In genomic region chr2:148751893-148752813, GRCm38 (mm10) we compare ENCODE assay signal across 8 mouse cellular contexts. TPM values are rescaled to one million over a fixed set of nuclear protein-coding genes. Genes with fewer than 3 reads are reported as not detected.
DNase-seq lines count a peak whose midpoint lies in the region; ATAC-seq and TF ChIP-seq lines count a peak whose summit lies in the region.

No protein-coding gene starts in this region.

- ATAC-seq in common myeloid progenitor, adult 5-6 weeks (replicated peaks; ENCODE audit: low read depth, poor library complexity, severe bottlenecking): peak; percentile 93
- ATAC-seq in megakaryocyte, adult 5-6 weeks (ENCODE audit: poor library complexity, severe bottlenecking): peak; percentile 89

- peak overlapping the region; percentile 65 for H3K27ac ChIP-seq in gastrocnemius, adult 2 months

- TF ChIP-seq CTCF in gastrocnemius, adult 2 months (IDR thresholded peaks at IDR 0.05): peak; percentile 76

- H3K4me3 ChIP-seq in gastrocnemius, adult 2 months: peak overlapping the region; percentile 78

- intact Hi-C loops in gastrocnemius, adult 2 months (cut with DNase I): loop anchor here (5.0 to 10.0 kb wide), 5 partner anchors 70 to 947 kb away; partner anchors contain the start of gene Gzf1

- DNase-seq in adipocyte (ENCODE audit: low spot score): peak; percentile 95
- peak; percentile 65 for DNase-seq in gastrocnemius, adult 2 months
- peak; percentile 90 for DNase-seq in induced T-regulatory cell, adult 2 months (ENCODE audit: low read depth)
- DNase-seq in left cerebral cortex, adult 8-10 months (ENCODE audit: low spot score in 2 of 2): peak; percentile 45 to 51
- DNase-seq in right cerebral cortex, adult 18-20 months: peak; percentile 84
- peak; percentile 55 to 56 for DNase-seq in urinary bladder, postnatal 36 days (ENCODE audit: low spot score in 2 of 2)

RNA-seq across cellular contexts. Expression of gene Cstl1, which starts 2.0 kb away (rescaled TPM):
- not detected in 2 replicates for total RNA-seq in common myeloid progenitor, adult 5-6 weeks (2017)
- not detected for total RNA-seq in gastrocnemius, adult 2 months (2021)
- under 1 TPM in 1 of 4 experiments, not detected in 3; 0.78 TPM for total RNA-seq in left cerebral cortex, adult 8-10 months (2022)
- total RNA-seq in megakaryocyte, adult 5-6 weeks (2015): not detected in 2 replicates
- total RNA-seq in megakaryocyte, adult 5-6 weeks (2017): not detected in 2 replicates

RNA-seq across cellular contexts. Expression of gene Cst11, which starts 19.1 kb away (rescaled TPM):
- not detected in 2 replicates for total RNA-seq in common myeloid progenitor, adult 5-6 weeks (2017)
- total RNA-seq in gastrocnemius, adult 2 months (2021): not detected
- not detected for total RNA-seq in left cerebral cortex, adult 8-10 months (2022)
- total RNA-seq in megakaryocyte, adult 5-6 weeks (2015): not detected in 2 replicates
- total RNA-seq in megakaryocyte, adult 5-6 weeks (2017): not detected in 2 replicates

RNA-seq across cellular contexts. Expression of gene Napb, which starts 19.9 kb away (rescaled TPM):
- 1.1 and 2.1 TPM in 2 replicates for total RNA-seq in common myeloid progenitor, adult 5-6 weeks (2017)
- total RNA-seq in gastrocnemius, adult 2 months (2021): 1 to 10 TPM; 4.3 to 6.2 TPM
- 100 to 1,000 TPM; 311 to 359 (median 347) TPM for total RNA-seq in left cerebral cortex, adult 8-10 months (2022)
- total RNA-seq in megakaryocyte, adult 5-6 weeks (2015): 0.36 and 0.57 TPM in 2 replicates
- total RNA-seq in megakaryocyte, adult 5-6 weeks (2017): 0.29 and 0.53 TPM in 2 replicates

RNA-seq across cellular contexts. Expression of gene 8030411F24Rik, which starts 29.7 kb away (rescaled TPM):
- total RNA-seq in common myeloid progenitor, adult 5-6 weeks (2017): not detected in 2 replicates
- total RNA-seq in gastrocnemius, adult 2 months (2021): not detected
- not detected for total RNA-seq in left cerebral cortex, adult 8-10 months (2022)
- total RNA-seq in megakaryocyte, adult 5-6 weeks (2015): not detected in 2 replicates
- not detected in 2 replicates for total RNA-seq in megakaryocyte, adult 5-6 weeks (2017)

RNA-seq across cellular contexts. Expression of gene Cst12, which starts 37.0 kb away (rescaled TPM):
- total RNA-seq in common myeloid progenitor, adult 5-6 weeks (2017): not detected in 2 replicates
- not detected for total RNA-seq in gastrocnemius, adult 2 months (2021)
- 1 to 10 TPM; 4.9 to 9.9 (median 7.6) TPM for total RNA-seq in left cerebral cortex, adult 8-10 months (2022)
- total RNA-seq in megakaryocyte, adult 5-6 weeks (2015): not detected in 2 replicates
- total RNA-seq in megakaryocyte, adult 5-6 weeks (2017): not detected in 2 replicates

Comparison
In these comparisons a context has a peak if more than half of its experiments do, and no peak if none do; other contexts are left out.
1. Peak in every context shown above with its lines: DNase-seq, ATAC-seq, H3K4me3 ChIP-seq and H3K27ac ChIP-seq.
2. RNA of gene Napb, which starts 19.9 kb away (total RNA-seq): 311 to 359 TPM in left cerebral cortex, adult 8-10 months; 4.3 to 6.2 TPM in gastrocnemius, adult 2 months, 1.1 to 2.1 TPM in common myeloid progenitor, adult 5-6 weeks and 0.29 to 0.57 TPM in megakaryocyte, adult 5-6 weeks; every median in the first group is over 10 times any median in the second.